Mouse (Mus musculus) heart, adult 9 months (tissue): ENCODE data around the gene Rhox4c.
"Not testable (repeated sequence)": the region's sequence is repeated elsewhere in the genome, so short reads cannot be mapped to it uniquely, and the experiment has no call there.

Experiments
- DNase-seq, 2 experiments: peaks; one replicate each; pipeline ENCODE4 v3.0.0; 2022; ENCODE audit warnings: low spot score in 2 of 2

Rhox4c gene

GRCm38 (mm10) chrX:37480037-37480436, at the start of gene Rhox4c:
Rhox4c (plus strand) TSS chrX:37480337.
- DNase-seq: not testable (repeated sequence)

GRCm38 (mm10) chrX:37432194-37432593, 47.9 kb upstream of the Rhox4c start, which contains the start of gene Rhox4b:
Rhox4b (plus strand) TSS chrX:37432494.
- not testable (repeated sequence) for DNase-seq

- not testable (repeated sequence) for DNase-seq
Observed at GRCm38 (mm10) chrX:37453380-37453779, 26.8 kb upstream of the Rhox4c start, which contains the start of gene Rhox2c. Rhox2c (plus strand) TSS chrX:37453680.

GRCm38 (mm10) chrX:37458285-37458684, 21.9 kb upstream of the Rhox4c start, which contains the start of gene Rhox3c:
Rhox3c (plus strand) TSS chrX:37458585.
- DNase-seq: not testable (repeated sequence)

GRCm38 (mm10) chrX:37514059-37514458, 33.9 kb downstream of the Rhox4c start, which contains the start of gene Rhox4d:
Rhox4d (plus strand) TSS chrX:37514359.
- not testable (repeated sequence) for DNase-seq

GRCm38 (mm10) chrX:37530152-37530551, 50.0 kb downstream of the Rhox4c start, which contains the start of gene Rhox2e:
Rhox2e (plus strand) TSS chrX:37530452.
- not testable (repeated sequence) for DNase-seq
